13 mouse cellular contexts compared by ENCODE assay signal in genomic region chr6:34729449-34730151, GRCm38 (mm10). TPM values are rescaled to one million over a fixed set of nuclear protein-coding genes. Genes with fewer than 3 reads are reported as not detected.
DNase-seq lines count a peak whose midpoint lies in the region; ATAC-seq and TF ChIP-seq lines count a peak whose summit lies in the region.
"Had no signal": no experiment of that assay in that cellular context is flagged by ENCODE, and none has a peak within 500 bp of the region (broad histone marks: within the 10 kb centered on the region; RNA-seq: fewer than 3 reads in every experiment).

No protein-coding gene starts in this region.

- no peak for TF ChIP-seq POLR2A in myocyte (IDR thresholded peaks at IDR 0.05; ENCODE audit: insufficient read length, low read depth)

- H3K4me1 ChIP-seq in heart, embryonic 13.5 days: peaks cover 56% of the 10 kb centered on the region
- H3K4me1 ChIP-seq in liver, postnatal 0 days (ENCODE audit: insufficient read depth): peaks cover 18% of the 10 kb centered on the region
- H3K4me1 ChIP-seq in liver, embryonic 11.5 days (replicated peaks; ENCODE audit: control insufficient read depth, insufficient read depth, low read length): peaks cover 12% of the 10 kb centered on the region
- H3K4me1 ChIP-seq in embryonic facial prominence, embryonic 15.5 days: peaks cover 42% of the 10 kb centered on the region

- no peak overlapping the region for H3ac ChIP-seq in myocyte (ENCODE audit: control insufficient read depth, insufficient read length)

- no peak for TF ChIP-seq EP300 in liver, postnatal 0 days (IDR thresholded peaks at IDR 0.05; ENCODE audit: low read depth)

- peaks cover 100% of the 10 kb centered on the region for H3K79me2 ChIP-seq in myocyte (ENCODE audit: control insufficient read depth, insufficient read depth)

- DNase-seq in heart, adult 9 months (ENCODE audit: low spot score in 2 of 2): no peak
- DNase-seq in liver, postnatal 0 days: no peak
- no peak for DNase-seq in liver, embryonic 11.5 days (ENCODE audit: low spot score)
- no peak for DNase-seq in urinary bladder, postnatal 4 days (ENCODE audit: low spot score in 2 of 2)
- DNase-seq: adrenal gland, postnatal 10 days; cerebellum, adult 9-11 months; kidney, adult 11 months; liver, embryonic 13.5 days; thymus, adult 18-20 months had no signal

- no peak overlapping the region for H3K9ac ChIP-seq in heart, embryonic 13.5 days
- H3K9ac ChIP-seq in liver, postnatal 0 days (replicated peaks): no peak overlapping the region
- H3K9ac ChIP-seq in liver, embryonic 11.5 days (ENCODE audit: low read depth, low read length): no peak overlapping the region
- no peak overlapping the region for H3K9ac ChIP-seq in embryonic facial prominence, embryonic 15.5 days
- H3K9ac ChIP-seq: forebrain, embryonic 12.5 days; liver, embryonic 13.5 days had no signal

- ATAC-seq in heart, embryonic 13.5 days (ENCODE audit: extremely low read depth, insufficient number of reproducible peaks, low FRiP score, low TSS enrichment): no peak
- no peak for ATAC-seq in liver, postnatal 0 days
- ATAC-seq in liver, embryonic 11.5 days (replicated peaks; ENCODE audit: low FRiP score): no peak
- ATAC-seq in embryonic facial prominence, embryonic 15.5 days (ENCODE audit: insufficient number of reproducible peaks, low FRiP score, low TSS enrichment, low read depth): no peak

- H3K27me3 ChIP-seq in heart, embryonic 13.5 days (replicated peaks): no peaks in the 10 kb centered on the region
- H3K27me3 ChIP-seq in liver, postnatal 0 days (ENCODE audit: insufficient read depth, low read length): no peaks in the 10 kb centered on the region
- no peaks in the 10 kb centered on the region for H3K27me3 ChIP-seq in liver, embryonic 11.5 days (replicated peaks; ENCODE audit: control insufficient read depth, insufficient read depth, low read length)
- no peaks in the 10 kb centered on the region for H3K27me3 ChIP-seq in embryonic facial prominence, embryonic 15.5 days
- no peaks in the 10 kb centered on the region for H3K27me3 ChIP-seq in myocyte (ENCODE audit: control insufficient read depth, insufficient read depth, insufficient read length)
- H3K27me3 ChIP-seq: forebrain, embryonic 12.5 days; liver, embryonic 13.5 days had no signal

- peak overlapping the region; percentile 76 for H3K27ac ChIP-seq in heart, embryonic 13.5 days (replicated peaks)
- H3K27ac ChIP-seq in liver, postnatal 0 days (ENCODE audit: low read depth): peak overlapping the region; percentile 11; the same call in 1 of the 2 replicates
- no peak overlapping the region for H3K27ac ChIP-seq in liver, embryonic 11.5 days (ENCODE audit: low read depth, low read length)
- H3K27ac ChIP-seq in embryonic facial prominence, embryonic 15.5 days (replicated peaks): 0 out of 2 replicates have a peak overlapping the region, but pooled peaks have one; percentile 17
- H3K27ac ChIP-seq: forebrain, embryonic 12.5 days; liver, embryonic 13.5 days had no signal

- 48% methylated on average over 8 of the region's 8 CpGs for WGBS in heart, embryonic 13.5 days
- WGBS in liver, postnatal 0 days (ENCODE audit: insufficient replicate concordance): 57% methylated on average over 8 of the region's 8 CpGs
- WGBS in liver, embryonic 11.5 days: 54% methylated on average over 8 of the region's 8 CpGs
- 51% methylated on average over 8 of the region's 8 CpGs for WGBS in embryonic facial prominence, embryonic 15.5 days

- H3K4me3 ChIP-seq in heart, embryonic 13.5 days: no peak overlapping the region
- no peak overlapping the region for H3K4me3 ChIP-seq in liver, postnatal 0 days (ENCODE audit: low read depth, low read length)
- no peak overlapping the region for H3K4me3 ChIP-seq in liver, embryonic 11.5 days (ENCODE audit: low read depth, low read length)
- H3K4me3 ChIP-seq in embryonic facial prominence, embryonic 15.5 days (replicated peaks): no peak overlapping the region
- H3K4me3 ChIP-seq in myocyte: no peak overlapping the region
- H3K4me3 ChIP-seq: forebrain, embryonic 12.5 days; liver, embryonic 13.5 days had no signal

- TF ChIP-seq CTCF in liver, postnatal 0 days (IDR thresholded peaks at IDR 0.05; ENCODE audit: low read depth): no peak

- 0 out of 2 replicates have a peak, but pooled peaks cover 2% of the 10 kb centered on the region for H3K9me3 ChIP-seq in heart, embryonic 13.5 days
- no peaks in the 10 kb centered on the region for H3K9me3 ChIP-seq in liver, postnatal 0 days (ENCODE audit: low read length)
- H3K9me3 ChIP-seq in liver, embryonic 11.5 days (ENCODE audit: control insufficient read depth, low read length): no peaks in the 10 kb centered on the region
- H3K9me3 ChIP-seq in embryonic facial prominence, embryonic 15.5 days (replicated peaks): no peaks in the 10 kb centered on the region
- H3K9me3 ChIP-seq: forebrain, embryonic 12.5 days; liver, embryonic 13.5 days had no signal

- H3K4me2 ChIP-seq in heart, embryonic 13.5 days: no peak overlapping the region
- no peak overlapping the region for H3K4me2 ChIP-seq in liver, postnatal 0 days (ENCODE audit: low read depth, low read length)
- no peak overlapping the region for H3K4me2 ChIP-seq in liver, embryonic 11.5 days
- H3K4me2 ChIP-seq in embryonic facial prominence, embryonic 15.5 days (replicated peaks): no peak overlapping the region
- no peak overlapping the region for H3K4me2 ChIP-seq in myocyte (ENCODE audit: low read depth)
- H3K4me2 ChIP-seq: forebrain, embryonic 12.5 days; liver, embryonic 13.5 days had no signal

- peaks cover 4% of the 10 kb centered on the region for H3K36me3 ChIP-seq in heart, embryonic 13.5 days
- H3K36me3 ChIP-seq in liver, postnatal 0 days (replicated peaks; ENCODE audit: insufficient read depth, low read length): no peaks in the 10 kb centered on the region
- H3K36me3 ChIP-seq in liver, embryonic 11.5 days (ENCODE audit: control insufficient read depth, insufficient read depth, low read length): no peaks in the 10 kb centered on the region
- no peaks in the 10 kb centered on the region for H3K36me3 ChIP-seq in embryonic facial prominence, embryonic 15.5 days
- H3K36me3 ChIP-seq in myocyte (ENCODE audit: control insufficient read depth, insufficient read depth): peaks cover 10% of the 10 kb centered on the region
- H3K36me3 ChIP-seq: forebrain, embryonic 12.5 days had no signal

TF ChIP-seq in myocyte, 11 proteins besides CTCF, POLR2A, EP300 and RAD21:
- TF ChIP-seq SRF (IDR thresholded peaks at IDR 0.05; ENCODE audit: control insufficient read depth, insufficient read length, low read depth) (no peak), POLR2AphosphoS2 (IDR thresholded peaks at IDR 0.05; ENCODE audit: insufficient read length, low read depth) (peak; percentile 17), MYOG (IDR thresholded peaks at IDR 0.05; ENCODE audit: control insufficient read depth in 1 of 3, insufficient read depth in 1 of 3, insufficient read length in 2 of 3, low read depth in 2 of 3) (no peak), REST (IDR thresholded peaks at IDR 0.05; ENCODE audit: insufficient read depth, insufficient read length) (no peak), CEBPB (IDR thresholded peaks at IDR 0.05; ENCODE audit: insufficient read depth, poor library complexity, severe bottlenecking) (no peak)

RNA-seq across cellular contexts. Expression of gene Agbl3, which starts 50.6 kb away (rescaled TPM):
- polyA plus RNA-seq in heart, embryonic 13.5 days (2015; fragmentation: Nextera tagmentation; extraction: Ambion mirVana): 5.1 and 6.2 TPM in 2 replicates
- 5.3 and 6.1 TPM in 2 replicates for polyA plus RNA-seq in liver, postnatal 0 days (2015; fragmentation: Nextera tagmentation; extraction: Ambion mirVana)
- polyA plus RNA-seq in liver, embryonic 11.5 days (2014; fragmentation: Nextera tagmentation; extraction: Ambion mirVana): 4.4 and 4.5 TPM in 2 replicates
- 8.1 and 8.9 TPM in 2 replicates for polyA plus RNA-seq in embryonic facial prominence, embryonic 15.5 days (2015; fragmentation: Nextera tagmentation; extraction: Ambion mirVana)
- polyA plus RNA-seq in myocyte (2012; fragmentation: generic; extraction: Trizol): 3.6 TPM
